Mouse (Mus musculus): ENCODE results near the gene Gm10720.
"Not testable (repeated sequence)": the region's sequence is repeated elsewhere in the genome, so short reads cannot be mapped to it uniquely, and the experiment has no call there.

Gm10720 gene

DNA sequence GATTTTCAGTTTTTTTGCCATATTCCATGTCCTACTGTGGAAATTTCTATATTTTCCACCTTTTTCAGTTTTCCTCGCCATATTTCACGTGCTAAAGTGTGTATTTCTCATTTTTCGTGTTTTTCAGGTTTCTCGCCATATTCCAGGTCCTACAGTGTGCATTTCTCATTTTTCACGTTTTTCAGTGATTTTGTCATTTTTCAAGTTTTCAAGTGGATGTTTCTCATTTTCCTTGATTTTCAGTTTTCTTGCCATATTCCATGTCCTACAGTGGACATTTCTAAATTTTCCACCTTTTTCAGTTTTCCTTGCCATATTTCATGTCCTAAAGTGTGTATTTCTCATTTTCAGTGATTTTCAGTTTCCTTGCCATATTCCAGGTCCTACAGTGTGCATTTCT, 10.7 kb downstream of the Gm10720 start:
- not testable (repeated sequence) for DNase-seq

DNA sequence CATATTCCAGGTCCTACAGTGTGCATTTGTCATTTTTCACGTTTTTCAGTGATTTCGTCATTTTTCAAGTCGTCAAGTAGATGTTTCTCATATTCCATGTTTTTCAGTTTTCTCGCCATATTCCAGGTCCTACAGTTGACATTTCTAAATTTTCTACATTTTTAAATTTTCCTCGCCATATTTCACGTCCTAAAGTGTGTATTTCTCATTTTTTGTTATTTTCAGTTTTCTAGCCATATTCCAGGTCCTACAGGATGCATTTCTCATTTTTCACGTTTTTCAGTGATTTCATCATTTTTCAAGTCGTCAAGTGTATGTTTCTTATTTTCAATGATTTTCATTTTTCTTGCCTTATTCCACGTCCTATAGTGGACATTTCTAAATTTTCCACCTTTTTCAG, 11.3 kb downstream of the Gm10720 start:
- DNase-seq: not testable (repeated sequence)

DNA sequence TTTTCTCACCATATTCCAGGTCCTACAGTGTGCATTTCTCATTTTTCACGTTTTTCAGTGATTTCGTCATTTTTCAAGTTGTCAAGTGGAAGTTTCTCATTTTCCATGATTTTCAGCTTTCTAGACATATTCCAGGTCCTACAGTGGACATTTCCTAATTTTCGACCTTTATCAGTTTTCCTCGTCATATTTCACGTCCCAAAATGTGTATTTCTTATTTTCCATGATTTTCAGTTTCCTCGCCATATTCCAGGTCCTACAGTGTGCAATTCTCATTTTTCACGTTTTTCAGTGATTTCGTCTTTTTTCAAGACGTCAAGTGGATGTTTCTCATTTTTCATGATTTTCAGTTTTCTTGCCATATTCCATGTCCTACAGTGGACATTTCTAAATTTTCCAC, 11.7 kb downstream of the Gm10720 start:
- DNase-seq: not testable (repeated sequence)

DNA sequence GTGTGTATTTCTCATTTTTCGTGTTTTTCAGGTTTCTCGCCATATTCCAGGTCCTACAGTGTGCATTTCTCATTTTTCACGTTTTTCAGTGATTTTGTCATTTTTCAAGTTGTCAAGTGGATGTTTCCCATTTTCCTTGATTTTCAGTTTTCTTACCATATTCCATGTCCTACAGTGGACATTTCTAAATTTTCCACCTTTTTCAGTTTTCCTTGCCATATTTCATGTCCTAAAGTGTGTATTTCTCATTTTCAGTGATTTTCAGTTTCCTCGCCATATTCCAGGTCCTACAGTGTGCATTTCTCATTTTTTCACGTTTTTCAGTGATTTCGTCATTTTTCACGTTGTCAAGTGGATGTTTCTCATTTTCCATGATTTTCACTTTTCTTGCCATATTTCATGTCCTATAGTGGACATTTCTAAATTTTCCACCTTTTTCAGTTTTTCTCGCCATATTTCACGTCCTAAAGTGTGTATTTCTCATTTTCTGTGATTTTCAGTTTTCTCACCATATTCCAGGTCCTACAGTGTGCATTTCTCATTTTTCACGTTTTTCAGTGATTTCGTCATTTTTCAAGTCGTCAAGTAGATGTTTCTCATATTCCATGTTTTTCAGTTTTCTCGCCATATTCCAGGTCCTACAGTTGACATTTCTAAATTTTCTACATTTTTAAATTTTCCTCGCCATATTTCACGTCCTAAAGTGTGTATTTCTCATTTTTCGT, 14.0 kb downstream of the Gm10720 start:
- not testable (repeated sequence) for DNase-seq

DNA sequence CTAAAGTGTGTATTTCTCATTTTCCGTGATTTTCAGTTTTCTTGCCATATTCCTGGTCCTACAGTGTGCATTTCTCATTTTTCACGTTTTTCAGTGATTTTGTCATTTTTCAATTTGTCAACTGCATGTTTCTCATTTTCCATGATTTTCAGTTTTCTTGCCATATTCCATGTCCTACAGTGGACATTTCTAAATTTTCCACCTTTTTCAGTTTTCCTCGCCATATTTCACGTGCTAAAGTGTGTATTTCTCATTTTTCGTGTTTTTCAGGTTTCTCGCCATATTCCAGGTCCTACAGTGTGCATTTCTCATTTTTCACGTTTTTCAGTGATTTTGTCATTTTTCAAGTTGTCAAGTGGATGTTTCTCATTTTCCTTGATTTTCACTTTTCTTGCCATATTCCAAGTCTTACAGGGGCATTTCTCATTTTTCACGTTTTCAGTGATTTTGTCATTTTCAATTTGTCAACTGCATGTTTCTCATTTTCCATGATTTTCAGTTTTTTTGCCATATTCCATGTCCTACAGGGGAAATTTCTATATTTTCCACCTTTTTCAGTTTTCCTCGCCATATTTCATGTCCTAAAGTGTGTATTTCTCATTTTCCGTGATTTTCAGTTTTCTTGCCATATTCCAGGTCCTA, 15.3 kb downstream of the Gm10720 start:
- DNase-seq: not testable (repeated sequence)

DNA sequence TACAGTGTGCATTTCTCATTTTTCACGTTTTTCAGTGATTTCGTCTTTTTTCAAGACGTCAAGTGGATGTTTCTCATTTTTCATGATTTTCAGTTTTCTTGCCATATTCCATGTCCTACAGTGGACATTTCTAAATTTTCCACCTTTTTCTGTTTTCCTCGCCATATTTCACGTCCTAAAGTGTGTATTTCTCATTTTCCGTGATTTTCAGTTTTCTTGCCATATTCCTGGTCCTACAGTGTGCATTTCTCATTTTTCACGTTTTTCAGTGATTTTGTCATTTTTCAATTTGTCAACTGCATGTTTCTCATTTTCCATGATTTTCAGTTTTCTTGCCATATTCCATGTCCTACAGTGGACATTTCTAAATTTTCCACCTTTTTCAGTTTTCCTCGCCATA, 18.8 kb downstream of the Gm10720 start, which contains the start of gene Gm17535:
Gene Gm17535, plus strand, starts transcription at position 301 of the 400 bp plus-strand sequence.
- DNase-seq: not testable (repeated sequence)

DNA sequence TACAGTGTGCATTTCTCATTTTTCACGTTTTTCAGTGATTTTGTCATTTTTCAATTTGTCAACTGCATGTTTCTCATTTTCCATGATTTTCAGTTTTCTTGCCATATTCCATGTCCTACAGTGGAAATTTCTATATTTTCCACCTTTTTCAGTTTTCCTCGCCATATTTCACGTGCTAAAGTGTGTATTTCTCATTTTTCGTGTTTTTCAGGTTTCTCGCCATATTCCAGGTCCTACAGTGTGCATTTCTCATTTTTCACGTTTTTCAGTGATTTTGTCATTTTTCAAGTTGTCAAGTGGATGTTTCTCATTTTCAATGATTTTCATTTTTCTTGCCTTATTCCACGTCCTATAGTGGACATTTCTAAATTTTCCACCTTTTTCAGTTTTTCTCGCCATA, 21.1 kb downstream of the Gm10720 start, which contains the start of gene Gm10715:
Gene Gm10715, plus strand, starts transcription at position 301 of the 400 bp plus-strand sequence.
- not testable (repeated sequence) for DNase-seq

DNA sequence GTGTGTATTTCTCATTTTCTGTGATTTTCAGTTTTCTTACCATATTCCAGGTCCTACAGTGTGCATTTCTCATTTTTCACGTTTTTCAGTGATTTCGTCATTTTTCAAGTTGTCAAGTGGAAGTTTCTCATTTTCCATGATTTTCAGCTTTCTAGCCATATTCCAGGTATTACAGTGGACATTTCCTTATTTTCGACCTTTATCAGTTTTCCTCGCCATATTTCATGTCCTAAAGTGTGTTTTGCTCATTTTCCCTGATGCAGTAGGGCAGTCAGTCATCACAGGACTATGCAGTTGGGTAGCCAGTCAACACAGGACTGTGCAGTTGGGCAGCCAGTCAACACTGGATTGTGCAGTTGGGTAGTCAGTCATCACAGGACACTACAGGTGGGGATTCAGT, 22.7 kb downstream of the Gm10720 start:
- not testable (repeated sequence) for DNase-seq
